Mouse (Mus musculus) layer of hippocampus, adult 8-10 months (tissue): ENCODE data around the gene Col5a1. TPM values are rescaled to one million over a fixed set of nuclear protein-coding genes. Genes with fewer than 3 reads are reported as not detected.

Experiments
- DNase-seq, 2 experiments: peaks; one replicate each; pipeline ENCODE4 v3.0.0; 2022; ENCODE audit warnings: low spot score in 2 of 2
- total RNA-seq, 4 experiments: library from RNA; stranded (reverse); gene quantifications; 2 replicates each; pipeline ENCODE4 v1.2.4; 2022

Col5a1 gene
- total RNA-seq, 4 experiments from 2014 or later = 5.5 to 7.7 (median 5.8) TPM

GRCm38 (mm10) chr2:28075616-28076187, 189.5 kb downstream of the Col5a1 start:
- no peak for DNase-seq

- DNase-seq = no peak
These were observed 198.5 kb downstream of the Col5a1 start, which contains the start of gene Fcnb for GRCm38 (mm10) chr2:28084768-28085167. Gene Fcnb (minus strand): TSS chr2:28084885.

GRCm38 (mm10) chr2:28086112-28086511, 199.9 kb downstream of the Col5a1 start:
- no peak for DNase-seq

DNA sequence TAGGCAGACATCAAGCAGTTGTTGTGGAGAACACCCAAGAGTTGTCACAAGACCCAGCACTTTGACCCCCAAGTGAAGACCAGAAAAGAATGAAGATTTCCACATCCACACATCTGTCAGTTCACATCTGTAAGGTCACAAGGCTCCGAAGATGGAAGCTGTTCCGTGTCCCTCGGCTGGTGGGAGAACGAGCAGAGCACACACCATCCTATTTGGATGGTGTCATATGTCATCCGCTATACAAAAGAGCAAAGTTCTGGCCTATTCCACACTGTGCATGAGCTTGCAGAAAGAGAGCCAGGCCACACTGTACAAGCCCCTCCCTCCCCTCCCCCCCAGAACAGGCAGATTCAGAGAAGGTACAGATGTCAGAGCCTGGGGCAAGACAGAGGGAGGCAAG, 202.9 kb downstream of the Col5a1 start:
- no peak for DNase-seq

Other genes with a start within 250 kb of the Col5a1 start
- gene Rxra, start 210.0 kb upstream of the Col5a1 start, total RNA-seq = 10 to 100 TPM; 31.6 to 33.9 (median 32.9) TPM
- gene Fcnb, start 198.5 kb downstream of the Col5a1 start, total RNA-seq = not detected